Mouse (Mus musculus) heart, adult 2 months (tissue): ENCODE data around the gene Rnf135. TPM values are rescaled to one million over a fixed set of nuclear protein-coding genes. Genes with fewer than 3 reads are reported as not detected.
A peak's percentile ranks its signal among the peaks of the same experiment; 100 is the strongest.
"Not testable (repeated sequence)": the region's sequence is repeated elsewhere in the genome, so short reads cannot be mapped to it uniquely, and the experiment has no call there.

ENCODE experiments used
- DNase-seq, 2 experiments: peaks; one replicate each; pipeline ENCODE4 v3.0.0; 2021
- H3K27ac ChIP-seq: fragments of 200-600 bp; 2 replicates; pipeline ENCODE4 v1.8.1; 2022
- H3K27me3 ChIP-seq: fragments of 200-500 bp; 2 replicates; pipeline ENCODE4 v1.6.1; 2012; ENCODE audit warnings: mild to moderate bottlenecking, low read length, inconsistent platforms, mixed read lengths; ENCODE audit not compliant: control insufficient read depth, insufficient read depth
- H3K36me3 ChIP-seq: fragments of 200-500 bp; 2 replicates; pipeline ENCODE4 v1.6.1; 2012; ENCODE audit warnings: low read length, inconsistent platforms; ENCODE audit not compliant: control insufficient read depth, insufficient read depth
- H3K4me1 ChIP-seq: fragments of 200-500 bp; 2 replicates; pipeline ENCODE4 v1.6.1; 2011; ENCODE audit warnings: low read length; ENCODE audit not compliant: control insufficient read depth, insufficient read depth
- H3K4me3 ChIP-seq: fragments of 200-600 bp; 2 replicates; pipeline ENCODE4 v1.8.1; 2022
- H3K79me2 ChIP-seq: fragments of 200-500 bp; replicated peaks from 2 replicates; pipeline ENCODE4 v1.6.1; 2012; ENCODE audit warnings: mild to moderate bottlenecking, inconsistent platforms, low read length, moderate library complexity, mixed read lengths; ENCODE audit not compliant: control insufficient read depth, insufficient read depth
- H3K9ac ChIP-seq: fragments of 200-500 bp; 2 replicates; pipeline ENCODE4 v1.6.1; 2012; ENCODE audit warnings: low read depth, mild to moderate bottlenecking, control low read depth, inconsistent platforms, low read length, mixed read lengths
- CTCF ChIP-seq: fragments of 200-600 bp; IDR thresholded peaks from 2 replicates; pipeline ENCODE4 v1.8.1; 2022; ENCODE audit warnings: antibody characterized with exemption, mild to moderate bottlenecking, moderate library complexity
- EP300 ChIP-seq: fragments of 200-500 bp; IDR thresholded peaks from 2 replicates; pipeline ENCODE4 v1.6.1; 2011; ENCODE audit warnings: low read depth, low read length, control low read depth; ENCODE audit not compliant: insufficient read depth
- POLR2A ChIP-seq: fragments of 200-500 bp; IDR thresholded peaks from 2 replicates; pipeline ENCODE4 v1.6.1; 2011; ENCODE audit warnings: mild to moderate bottlenecking, low read depth, low read length, control low read depth; ENCODE audit not compliant: insufficient read depth
- WGBS: fragments of 180-500 bp; shearing (Covaris S2); methylation state at CpG from one replicate; pipeline ENCODE4 v1.1.7; 2018; 5-methylcytosine and 5-hydroxymethylcytosine counted together
- intact Hi-C: fragments of 180-260 bp; cut with DNase I; formaldehyde crosslinking; loops from one replicate; pipeline ENCODE4 v1.15.1; 2025
- polyA plus RNA-seq: library from polyadenylated mRNA; depleted of rRNA; stranded (reverse); fragments of >200 nt; gene quantifications from 2 replicates; pipeline ENCODE4 v1.2.3, GENCODE M21; 2012
- total RNA-seq, 2 experiments: library from RNA; stranded (reverse); gene quantifications; 2 replicates each; pipeline ENCODE4 v1.2.3; 2021

Gene Rnf135
- total and polyA plus RNA-seq, 3 experiments: 4.4 to 5.4 (median 4.6) TPM

GRCm38 (mm10) chr11:80173963-80174670 lies 9.5 kb upstream of the Rnf135 start:
- intact Hi-C loops: no loop called here
- no peak for DNase-seq
- Histone ChIP-seq H3K79me2 (no peaks in the 10 kb centered on the region), H3K27me3 (no peaks in the 10 kb centered on the region), H3K4me3 (no peak overlapping the region), H3K9ac (no peak overlapping the region), H3K27ac (no peak overlapping the region; the same call in 1 of the 2 replicates), H3K36me3 (no peaks in the 10 kb centered on the region), H3K4me1 (peaks cover 7% of the 10 kb centered on the region)
- no peak for TF ChIP-seq EP300
- no peak for TF ChIP-seq POLR2A
- TF ChIP-seq CTCF: no peak
- WGBS: 72% methylated on average over 11 of the region's 11 CpGs

- Histone ChIP-seq H3K27me3 (no peaks in the 10 kb centered on the region), H3K4me1 (no peaks in the 10 kb centered on the region; the same call in 1 of the 2 replicates), H3K27ac (peak overlapping the region; percentile 61), H3K79me2 (no peaks in the 10 kb centered on the region), H3K9ac (no peak overlapping the region), H3K36me3 (no peaks in the 10 kb centered on the region), H3K4me3 (no peak overlapping the region)
- 62% methylated on average over 11 of the region's 11 CpGs for WGBS
- peak in 1 of 2 experiments; percentile 48 for DNase-seq
- intact Hi-C loops: no loop called here
- TF ChIP-seq CTCF (no peak), EP300 (no peak), POLR2A (no peak)
Observed at GRCm38 (mm10) chr11:80176911-80177895, 6.4 kb upstream of the Rnf135 start.

- H3K9ac ChIP-seq: no peak overlapping the region
- TF ChIP-seq EP300: no peak
- no peak for TF ChIP-seq POLR2A
- TF ChIP-seq CTCF: no peak
- H3K79me2 ChIP-seq: no peaks in the 10 kb centered on the region
- DNase-seq: no peak
- no peaks in the 10 kb centered on the region; the same call in none of the 2 replicates for H3K4me1 ChIP-seq
- H3K27me3 ChIP-seq: no peaks in the 10 kb centered on the region
- WGBS: 73% methylated on average over 8 of the region's 8 CpGs
- H3K36me3 ChIP-seq: no peaks in the 10 kb centered on the region
- no peak overlapping the region for H3K4me3 ChIP-seq
- intact Hi-C loops: no loop called here
- H3K27ac ChIP-seq: peak overlapping the region; percentile 61
Observed at GRCm38 (mm10) chr11:80178316-80178715, 5.3 kb upstream of the Rnf135 start.

- TF ChIP-seq POLR2A (0 out of 2 replicates have a peak, but pooled peaks have one; percentile 25), EP300 (no peak), CTCF (peak; percentile 22; the same call in 1 of the 2 replicates)
- Histone ChIP-seq H3K36me3 (peaks cover 3% of the 10 kb centered on the region; the same call in 1 of the 2 replicates), H3K79me2 (no peaks in the 10 kb centered on the region), H3K4me3 (no peak overlapping the region), H3K4me1 (no peaks in the 10 kb centered on the region; the same call in none of the 2 replicates), H3K9ac (no peak overlapping the region), H3K27me3 (no peaks in the 10 kb centered on the region), H3K27ac (no peak overlapping the region)
- intact Hi-C loops: loop anchor here (5.0 kb wide), 1 partner anchor 94 kb away; the partner anchor contains the start of gene Atad5
- no peak for DNase-seq
- 70% methylated on average over 5 of the region's 5 CpGs for WGBS
Observed at GRCm38 (mm10) chr11:80181021-80181749, 2.5 kb upstream of the Rnf135 start.

- not testable (repeated sequence) for H3K36me3 ChIP-seq, H3K27me3 ChIP-seq, H3K4me1 ChIP-seq, H3K79me2 ChIP-seq, DNase-seq
- peak overlapping the region; percentile 24; the same call in 1 of the 2 replicates for H3K9ac ChIP-seq
- H3K4me3 ChIP-seq: peak overlapping the region; percentile 99
- intact Hi-C loops: loop anchor here (5.0 kb wide), 1 partner anchor 96 kb away; the partner anchor contains the start of gene Atad5
- TF ChIP-seq CTCF: peak; percentile 51
- H3K27ac ChIP-seq: peak overlapping the region; percentile 98
- WGBS: 42% methylated on average over 12 of the region's 12 CpGs
Observed at GRCm38 (mm10) chr11:80183054-80183704, 472 bp upstream of the Rnf135 start.
